Mouse (Mus musculus): ENCODE measurements around the gene Csk. TPM values are rescaled to one million over a fixed set of nuclear protein-coding genes. Genes with fewer than 3 reads are reported as not detected.

The Csk gene
- 68.7 and 79.3 TPM in 2 replicates for polyA plus RNA-seq (2012; rRNA removed)

DNA sequence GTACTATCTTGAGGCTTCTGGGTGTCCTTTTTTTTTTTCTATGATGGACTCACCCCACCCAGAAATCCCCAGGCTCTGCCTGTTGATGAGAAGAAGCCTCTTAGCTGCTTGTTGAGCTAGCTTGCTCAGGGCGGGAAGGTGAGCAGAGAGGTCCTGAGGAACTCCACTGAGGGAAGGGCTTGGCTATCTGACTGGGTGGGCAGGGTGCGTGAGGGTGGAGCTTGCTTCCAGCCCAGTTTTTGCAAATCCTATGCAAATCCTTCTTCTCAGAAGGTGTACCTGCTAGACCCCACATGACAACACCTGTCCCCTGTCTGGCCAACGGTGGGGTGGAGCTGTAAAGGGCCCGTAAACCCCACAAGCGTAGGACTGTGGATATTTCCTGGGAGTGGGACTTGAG lies at the start of gene Csk:
Gene Csk, minus strand, starts transcription at position 349 of the 400 bp plus-strand sequence.
- 80% methylated on average over 5 of the region's 5 CpGs for WGBS
- peaks cover 2% of the 10 kb centered on the region; the same call in 1 of the 2 replicates for H3K4me1 ChIP-seq (ENCODE audit: control insufficient read depth, insufficient read depth, low read length)

DNA sequence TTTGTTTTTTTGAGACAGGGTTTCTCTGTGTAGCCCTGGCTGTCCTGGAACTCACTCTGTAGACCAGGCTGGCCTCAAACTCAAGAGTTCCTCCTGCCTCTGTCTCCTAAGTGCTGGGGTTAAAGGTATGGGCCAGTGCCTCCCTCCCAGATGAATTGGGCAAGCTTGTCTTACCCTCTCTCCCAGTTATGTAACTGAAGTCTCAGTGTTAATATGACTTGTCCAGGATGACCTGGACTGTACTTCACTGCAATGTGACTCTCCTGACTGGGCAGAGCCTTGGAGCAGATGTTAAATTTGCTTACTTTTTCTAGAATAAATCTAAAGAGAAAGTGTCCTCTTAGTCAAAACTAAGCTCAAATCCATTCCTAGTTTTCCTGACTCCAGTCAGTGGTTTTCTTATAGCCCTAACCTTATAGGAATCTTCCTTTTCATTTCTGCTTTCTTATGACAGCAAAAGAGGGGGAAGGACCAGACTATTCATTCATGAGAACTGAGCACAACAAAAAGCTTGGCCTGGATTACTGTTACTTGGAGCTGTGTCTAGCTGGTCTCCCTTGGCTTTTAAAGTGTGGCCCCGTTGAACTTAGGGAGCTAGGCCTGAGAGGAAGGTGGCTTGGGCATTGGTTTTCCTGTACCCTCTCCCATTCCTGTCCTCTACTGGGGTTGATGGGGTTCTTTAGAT lies 45.2 kb upstream of the Csk start:
- no peak for DNase-seq
- Histone ChIP-seq H3K4me1 (ENCODE audit: control insufficient read depth, insufficient read depth, low read length) (peaks cover 5% of the 10 kb centered on the region), H3K4me3 (replicated peaks; ENCODE audit: extremely low read depth, low read depth, low read length) (peak overlapping the region; percentile 41)
- TF ChIP-seq CTCF (IDR thresholded peaks at IDR 0.05; ENCODE audit: insufficient read depth, low read length): no peak
- TF ChIP-seq POLR2A (IDR thresholded peaks at IDR 0.05; ENCODE audit: borderline replicate concordance, extremely low read depth, low read depth, low read length): no peak
- WGBS: 65% methylated on average over 1 of the region's 1 CpGs

More for the DNA sequence above, at the start of gene Csk:
- no peak for DNase-seq
- TF ChIP-seq CTCF (IDR thresholded peaks at IDR 0.05; ENCODE audit: insufficient read depth, low read length) (no peak), POLR2A (IDR thresholded peaks at IDR 0.05; ENCODE audit: borderline replicate concordance, extremely low read depth, low read depth, low read length) (no peak)
- H3K4me3 ChIP-seq (replicated peaks; ENCODE audit: extremely low read depth, low read depth, low read length): no peak within 1 kb of the TSS

DNA sequence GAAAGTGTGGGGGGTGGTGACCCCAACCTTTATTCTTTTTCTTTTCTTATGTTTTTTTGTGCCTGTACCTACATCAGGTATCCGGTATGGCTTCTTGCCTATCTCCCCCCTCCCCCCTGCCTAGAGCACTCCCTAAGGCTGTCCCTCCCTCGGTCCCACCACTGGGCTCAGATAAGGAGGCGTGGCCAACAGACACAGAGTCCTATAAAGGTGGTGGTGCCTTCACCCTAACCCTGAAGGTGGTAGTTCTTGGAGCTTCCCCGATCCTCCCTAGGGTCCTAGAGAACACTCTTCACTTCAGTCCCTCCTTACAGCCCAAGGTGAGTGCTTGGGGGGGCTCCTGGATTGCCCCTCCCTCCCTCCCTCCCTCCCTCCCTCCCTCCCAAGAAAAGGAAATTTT lies 43.9 kb upstream of the Csk start:
- no peak for TF ChIP-seq CTCF (IDR thresholded peaks at IDR 0.05; ENCODE audit: insufficient read depth, low read length)
- peak; percentile 28; the same call in 1 of the 2 replicates for TF ChIP-seq POLR2A (IDR thresholded peaks at IDR 0.05; ENCODE audit: borderline replicate concordance, extremely low read depth, low read depth, low read length)
- WGBS: 29% methylated on average over 4 of the region's 4 CpGs

DNA sequence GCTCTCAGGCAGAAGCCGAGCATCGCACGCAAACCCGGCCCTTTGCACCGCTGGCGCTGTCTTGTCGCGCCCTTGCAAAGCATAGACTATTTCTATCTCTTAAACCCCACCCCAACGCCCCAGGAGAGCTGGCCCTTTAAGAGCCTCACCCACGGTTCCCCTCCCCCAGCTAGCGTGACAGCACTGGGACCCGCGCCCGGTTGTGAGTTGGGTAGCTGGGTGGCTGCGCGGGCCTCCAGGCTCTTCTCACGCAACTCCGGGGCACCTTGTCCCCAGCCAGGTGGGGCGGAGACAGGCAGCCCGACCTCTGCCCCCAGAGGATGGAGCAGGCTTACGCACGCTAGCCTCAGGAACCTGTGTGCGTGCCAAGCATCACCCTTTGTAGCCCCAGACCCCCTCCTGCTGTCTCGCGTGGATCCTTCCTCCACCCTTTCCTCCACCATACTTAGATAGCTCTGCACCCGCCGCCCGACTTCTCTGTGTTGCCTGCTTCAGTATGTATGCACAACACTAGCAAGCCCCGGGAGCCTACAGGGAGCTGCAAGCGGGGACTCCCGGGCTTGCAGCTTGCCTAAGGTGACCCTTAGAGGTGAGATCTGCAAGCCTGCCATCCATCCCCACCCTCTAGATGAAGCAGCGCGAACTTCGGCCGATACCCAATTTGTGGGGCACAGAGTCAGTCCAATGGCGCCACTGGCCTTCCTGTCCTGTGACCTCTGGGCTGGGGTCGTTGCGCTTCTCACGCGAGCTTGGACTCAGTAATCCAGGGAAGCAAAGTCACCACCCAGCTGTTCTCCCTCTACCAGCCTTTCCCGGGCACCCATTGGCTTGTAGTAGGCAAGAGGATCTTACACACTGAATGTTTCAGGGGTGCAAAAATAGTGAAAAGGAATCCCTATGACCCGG lies 43.2 kb upstream of the Csk start:
- 5% methylated on average over 42 of the region's 42 CpGs for WGBS
- peak overlapping the region; percentile 57 for H3K4me3 ChIP-seq (replicated peaks; ENCODE audit: extremely low read depth, low read depth, low read length)
- DNase-seq: peak; percentile 34
- H3K4me1 ChIP-seq (ENCODE audit: control insufficient read depth, insufficient read depth, low read length): peaks cover 5% of the 10 kb centered on the region
- no peak for TF ChIP-seq CTCF (IDR thresholded peaks at IDR 0.05; ENCODE audit: insufficient read depth, low read length)
- TF ChIP-seq POLR2A (IDR thresholded peaks at IDR 0.05; ENCODE audit: borderline replicate concordance, extremely low read depth, low read depth, low read length): peak; percentile 68; the same call in 1 of the 2 replicates

More for the DNA sequence above, 43.9 kb upstream of the Csk start:
- Histone ChIP-seq H3K4me3 (replicated peaks; ENCODE audit: extremely low read depth, low read depth, low read length) (no peak overlapping the region), H3K4me1 (ENCODE audit: control insufficient read depth, insufficient read depth, low read length) (peaks cover 5% of the 10 kb centered on the region)
- no peak for DNase-seq

DNA sequence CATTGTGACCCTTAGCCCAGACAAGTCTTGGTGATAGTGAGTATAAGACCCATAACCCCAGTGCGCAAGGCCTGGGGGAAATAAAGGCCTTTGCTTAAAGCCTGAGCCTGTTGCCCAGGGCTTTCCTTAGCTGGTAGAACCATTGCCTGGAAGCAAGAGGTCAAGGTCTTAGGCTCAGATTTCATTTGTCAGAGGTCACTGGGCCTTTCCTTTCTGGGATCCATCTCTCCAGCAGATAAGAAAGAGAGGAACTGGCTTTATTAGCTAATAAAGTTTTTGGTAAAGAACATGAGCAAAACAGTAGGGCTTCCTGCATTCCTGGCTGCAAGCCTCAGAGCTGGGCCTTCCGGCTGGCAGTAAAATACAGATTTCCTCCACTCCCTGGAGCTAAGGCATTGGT lies 40.7 kb upstream of the Csk start:
- TF ChIP-seq CTCF (IDR thresholded peaks at IDR 0.05; ENCODE audit: insufficient read depth, low read length) (no peak), POLR2A (IDR thresholded peaks at IDR 0.05; ENCODE audit: borderline replicate concordance, extremely low read depth, low read depth, low read length) (no peak)
- no peak overlapping the region for H3K4me3 ChIP-seq (replicated peaks; ENCODE audit: extremely low read depth, low read depth, low read length)
- no peak for DNase-seq
- H3K4me1 ChIP-seq (ENCODE audit: control insufficient read depth, insufficient read depth, low read length): peaks cover 7% of the 10 kb centered on the region
- 84% methylated on average over 2 of the region's 2 CpGs for WGBS

DNA sequence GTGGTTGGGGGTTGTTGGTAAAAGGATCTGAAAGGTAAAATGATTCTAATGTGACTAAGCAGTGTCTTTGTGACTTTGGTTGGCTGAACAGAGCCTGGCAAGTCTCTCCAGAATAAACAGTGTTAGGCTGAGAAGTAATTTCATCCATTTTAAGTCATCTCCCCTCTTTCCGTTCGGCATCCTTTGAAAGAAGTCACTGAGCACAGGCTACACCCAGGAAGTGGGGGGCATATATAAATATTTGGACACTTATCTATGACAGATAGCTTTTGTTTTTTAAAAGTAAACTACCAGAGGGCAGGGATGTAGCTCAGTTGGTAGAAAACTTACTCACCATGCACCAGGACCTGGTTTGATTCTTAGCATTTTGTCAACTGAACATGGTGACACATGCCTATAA lies 35.2 kb upstream of the Csk start:
- 35% methylated on average over 2 of the region's 2 CpGs for WGBS
- Histone ChIP-seq H3K4me1 (ENCODE audit: control insufficient read depth, insufficient read depth, low read length) (peaks cover 6% of the 10 kb centered on the region; the same call in 1 of the 2 replicates), H3K4me3 (replicated peaks; ENCODE audit: extremely low read depth, low read depth, low read length) (no peak overlapping the region)
- no peak for DNase-seq
- TF ChIP-seq CTCF (IDR thresholded peaks at IDR 0.05; ENCODE audit: insufficient read depth, low read length): no peak
- TF ChIP-seq POLR2A (IDR thresholded peaks at IDR 0.05; ENCODE audit: borderline replicate concordance, extremely low read depth, low read depth, low read length): no peak

DNA sequence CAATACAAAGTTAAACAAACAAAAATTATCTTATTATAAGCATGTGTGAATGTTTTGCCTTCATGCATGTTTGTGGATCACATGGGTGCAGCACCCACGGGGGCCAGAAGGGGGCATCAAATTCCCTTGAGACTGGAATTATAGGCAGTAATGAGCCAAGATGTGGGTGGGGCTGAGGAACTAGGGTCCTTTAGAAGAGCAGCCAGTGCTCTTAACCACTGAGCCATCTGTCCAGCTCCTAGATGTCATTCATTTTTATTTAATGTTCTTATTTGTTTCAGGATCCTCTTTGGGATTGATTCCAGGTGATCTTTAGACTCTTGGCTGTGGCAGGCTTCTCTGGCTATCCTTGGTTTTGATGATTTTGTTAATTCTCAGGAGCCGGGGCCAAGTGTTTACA lies 34.7 kb upstream of the Csk start:
- 32% methylated on average over 2 of the region's 2 CpGs for WGBS
- TF ChIP-seq CTCF (IDR thresholded peaks at IDR 0.05; ENCODE audit: insufficient read depth, low read length) (peak; percentile 61), POLR2A (IDR thresholded peaks at IDR 0.05; ENCODE audit: borderline replicate concordance, extremely low read depth, low read depth, low read length) (no peak)
- H3K4me3 ChIP-seq (replicated peaks; ENCODE audit: extremely low read depth, low read depth, low read length): no peak overlapping the region

DNA sequence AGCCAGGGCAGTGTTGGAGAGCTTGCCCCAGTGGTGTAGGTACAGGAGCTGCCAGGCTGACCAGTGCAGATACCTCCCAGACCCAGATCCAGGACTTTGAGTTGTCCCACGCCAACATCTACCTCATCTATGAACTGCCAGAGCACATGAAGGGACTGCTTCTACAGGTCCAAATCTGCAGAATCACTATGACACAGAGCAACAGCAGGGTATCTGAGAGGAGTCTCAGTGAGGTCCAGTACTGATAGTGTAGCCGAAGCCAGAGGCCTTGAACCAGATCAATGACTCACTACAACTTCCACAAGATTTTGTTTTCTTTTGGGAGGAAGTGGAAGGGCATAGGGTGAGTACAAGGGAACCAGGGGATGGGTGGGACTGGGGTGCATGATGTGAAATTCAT lies 34.3 kb upstream of the Csk start, which contains the start of gene Cyp1a1:
Gene Cyp1a1, plus strand, starts transcription at position 178 of the 400 bp plus-strand sequence.
- no peak for TF ChIP-seq CTCF (IDR thresholded peaks at IDR 0.05; ENCODE audit: insufficient read depth, low read length)
- no peak for TF ChIP-seq POLR2A (IDR thresholded peaks at IDR 0.05; ENCODE audit: borderline replicate concordance, extremely low read depth, low read depth, low read length)
- H3K4me1 ChIP-seq (ENCODE audit: control insufficient read depth, insufficient read depth, low read length): peaks cover 6% of the 10 kb centered on the region; the same call in 1 of the 2 replicates
- DNase-seq: no peak
- H3K4me3 ChIP-seq (replicated peaks; ENCODE audit: extremely low read depth, low read depth, low read length): no peak within 1 kb of the TSS
- WGBS: 78% methylated on average over 2 of the region's 2 CpGs

More for the DNA sequence above, 34.7 kb upstream of the Csk start:
- DNase-seq: no peak
- H3K4me1 ChIP-seq (ENCODE audit: control insufficient read depth, insufficient read depth, low read length): peaks cover 6% of the 10 kb centered on the region; the same call in 1 of the 2 replicates

DNA sequence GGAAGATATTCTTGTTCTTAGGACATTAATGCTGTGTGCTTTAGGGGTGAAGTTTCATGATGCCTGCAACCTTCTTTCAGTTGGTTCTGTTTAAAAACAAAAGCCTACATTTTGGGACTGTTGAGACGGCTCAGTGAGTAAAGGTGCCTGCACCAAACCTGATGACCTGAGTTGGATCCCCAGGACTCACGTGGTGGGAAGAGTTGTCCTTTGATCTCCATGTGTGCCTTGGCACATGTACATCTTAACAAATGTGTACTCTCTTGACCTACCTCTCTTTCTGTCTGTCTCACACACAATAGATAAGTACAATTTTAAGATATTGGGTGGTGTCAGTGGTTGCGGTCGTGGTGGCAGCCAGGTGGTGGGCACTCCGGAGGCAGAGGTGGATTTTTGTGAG lies 32.6 kb upstream of the Csk start:
- DNase-seq: no peak
- no peak for TF ChIP-seq CTCF (IDR thresholded peaks at IDR 0.05; ENCODE audit: insufficient read depth, low read length)
- no peak for TF ChIP-seq POLR2A (IDR thresholded peaks at IDR 0.05; ENCODE audit: borderline replicate concordance, extremely low read depth, low read depth, low read length)
- WGBS: 88% methylated on average over 5 of the region's 5 CpGs
- Histone ChIP-seq H3K4me3 (replicated peaks; ENCODE audit: extremely low read depth, low read depth, low read length) (no peak overlapping the region), H3K4me1 (ENCODE audit: control insufficient read depth, insufficient read depth, low read length) (peaks cover 6% of the 10 kb centered on the region; the same call in 1 of the 2 replicates)

Measured in lung, adult 2 months (tissue).